Mouse (Mus musculus) brain, embryonic 14.5 days (tissue): ENCODE results near the gene Kirrel3.

Experiments
- CTCF ChIP-seq: fragments of 200-500 bp; IDR thresholded peaks from 2 replicates; pipeline ENCODE4 v1.5.1; 2012; ENCODE audit warnings: inconsistent platforms, mild to moderate bottlenecking, moderate library complexity, borderline replicate concordance; ENCODE audit not compliant: insufficient read depth, insufficient read length; ENCODE audit errors: extremely low read depth
- POLR2A ChIP-seq: fragments of 200-500 bp; IDR thresholded peaks from 2 replicates; pipeline ENCODE4 v1.6.1; 2012; ENCODE audit warnings: mild to moderate bottlenecking, inconsistent platforms, borderline replicate concordance; ENCODE audit not compliant: poor library complexity, insufficient read depth, insufficient read length, severe bottlenecking; ENCODE audit errors: extremely low read depth

GRCm38 (mm10) chr9:34619913-34620312 is 134.2 kb downstream of the Kirrel3 start:
- TF ChIP-seq CTCF = no peak
- no peak for TF ChIP-seq POLR2A
